Comparison of ENCODE assay signal across 12 mouse cellular contexts in the genomic region with DNA sequence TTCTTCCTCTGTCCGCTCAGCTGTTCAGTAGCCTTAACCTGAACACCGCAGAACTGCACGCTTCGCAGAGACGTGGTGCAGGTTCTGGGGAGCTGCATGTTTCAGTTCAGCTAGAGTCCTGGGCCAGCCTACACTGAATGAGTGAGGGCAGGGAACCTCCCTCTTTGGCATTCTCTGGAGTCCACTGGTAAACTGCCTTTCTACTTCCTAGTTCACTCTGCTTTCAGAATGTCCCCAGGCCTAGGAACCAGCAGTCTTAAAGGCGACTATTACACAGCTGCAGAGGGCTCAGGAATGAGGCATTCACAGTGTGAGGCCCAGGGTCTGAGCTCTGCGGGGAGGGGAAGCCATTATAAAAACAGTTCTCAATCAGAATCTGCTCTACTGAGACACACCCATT. TPM values are rescaled to one million over a fixed set of nuclear protein-coding genes. Genes with fewer than 3 reads are reported as not detected.
A peak's percentile ranks its signal among the peaks of the same experiment; 100 is the strongest.
DNase-seq lines count a peak whose midpoint lies in the region; ATAC-seq and TF ChIP-seq lines count a peak whose summit lies in the region.
"Had no signal": no experiment of that assay in that cellular context is flagged by ENCODE, and none has a peak within 500 bp of the region (broad histone marks: within the 10 kb centered on the region; RNA-seq: fewer than 3 reads in every experiment).

No protein-coding gene starts in this region.

- H3K27ac ChIP-seq in kidney, adult 2 months (ENCODE audit: insufficient read depth, low read depth, low read length): no peak overlapping the region
- peak overlapping the region; percentile 46 for H3K27ac ChIP-seq in embryonic facial prominence, embryonic 12.5 days
- H3K27ac ChIP-seq in limb, embryonic 11.5 days (replicated peaks; ENCODE audit: low read depth, low read length): peak overlapping the region; percentile 6; the same call in 1 of the 2 replicates
- H3K27ac ChIP-seq: neural tube, embryonic 12.5 days had no signal

- no peak for TF ChIP-seq POLR2A in kidney, adult 2 months (IDR thresholded peaks at IDR 0.05; ENCODE audit: low read depth, low read length)

- WGBS in kidney, adult 2 months: 67% methylated on average over 7 of the region's 7 CpGs
- 64% methylated on average over 7 of the region's 7 CpGs for WGBS in embryonic facial prominence, embryonic 12.5 days
- 70% methylated on average over 7 of the region's 7 CpGs for WGBS in limb, embryonic 11.5 days

- no peaks in the 10 kb centered on the region for H3K9me3 ChIP-seq in embryonic facial prominence, embryonic 12.5 days
- no peaks in the 10 kb centered on the region for H3K9me3 ChIP-seq in limb, embryonic 11.5 days (ENCODE audit: control insufficient read depth, low read length)
- H3K9me3 ChIP-seq: megakaryocyte, embryonic 14.5 days; neural tube, embryonic 12.5 days had no signal

- no peaks in the 10 kb centered on the region for H3K4me1 ChIP-seq in kidney, adult 2 months (ENCODE audit: control insufficient read depth, insufficient read depth, low read length)
- peaks cover 16% of the 10 kb centered on the region for H3K4me1 ChIP-seq in embryonic facial prominence, embryonic 12.5 days
- H3K4me1 ChIP-seq in limb, embryonic 11.5 days (ENCODE audit: control insufficient read depth, insufficient read depth, low read length): peaks cover 7% of the 10 kb centered on the region; the same call in 1 of the 2 replicates

- TF ChIP-seq CTCF in kidney, adult 2 months (conservative IDR thresholded peaks at IDR 0.05; ENCODE audit: insufficient read depth, insufficient read length, low read depth, low read length): no peak

- no peaks in the 10 kb centered on the region for H3K27me3 ChIP-seq in kidney, adult 2 months (replicated peaks; ENCODE audit: control insufficient read depth, insufficient read depth, low read length)
- no peaks in the 10 kb centered on the region for H3K27me3 ChIP-seq in embryonic facial prominence, embryonic 12.5 days
- H3K27me3 ChIP-seq in limb, embryonic 11.5 days (ENCODE audit: control insufficient read depth, insufficient read depth, low read length): no peaks in the 10 kb centered on the region
- H3K27me3 ChIP-seq: megakaryocyte, embryonic 14.5 days; neural tube, embryonic 12.5 days had no signal

- H3K36me3 ChIP-seq in kidney, adult 2 months (ENCODE audit: control insufficient read depth, insufficient read depth, low read length): no peaks in the 10 kb centered on the region
- H3K36me3 ChIP-seq in embryonic facial prominence, embryonic 12.5 days: peaks cover 21% of the 10 kb centered on the region
- no peaks in the 10 kb centered on the region; the same call in 1 of the 2 replicates for H3K36me3 ChIP-seq in limb, embryonic 11.5 days (ENCODE audit: control insufficient read depth, insufficient read depth, low read length)

- peak; percentile 26 for DNase-seq in kidney, adult 2 months
- DNase-seq in kidney, adult 9 months: no peak
- DNase-seq in R1 (ENCODE audit: low read depth, low spot score): peak; percentile 82
- DNase-seq in limb, embryonic 11.5 days (ENCODE audit: low spot score): no peak
- DNase-seq in cerebellum, adult 18-20 months: no peak
- DNase-seq in gastrocnemius, adult 18-20 months (ENCODE audit: low spot score): no peak
- DNase-seq: liver; right cerebral cortex, postnatal 25 days had no signal

- no peak overlapping the region for H3K9ac ChIP-seq in embryonic facial prominence, embryonic 12.5 days
- H3K9ac ChIP-seq in limb, embryonic 11.5 days (ENCODE audit: low read length): no peak overlapping the region
- H3K9ac ChIP-seq: neural tube, embryonic 12.5 days had no signal

- no peak for ATAC-seq in embryonic facial prominence, embryonic 12.5 days (ENCODE audit: insufficient number of reproducible peaks, insufficient read depth, low FRiP score, low TSS enrichment)
- ATAC-seq in limb, embryonic 11.5 days (ENCODE audit: insufficient number of reproducible peaks, low FRiP score, low TSS enrichment, low read depth): no peak
- ATAC-seq: activated CD4-positive, CD25-positive, alpha-beta regulatory T cell, adult 4 months had no signal

- H3K4me2 ChIP-seq in embryonic facial prominence, embryonic 12.5 days (replicated peaks): no peak overlapping the region
- H3K4me2 ChIP-seq in limb, embryonic 11.5 days (ENCODE audit: low read depth, severe bottlenecking): no peak overlapping the region
- H3K4me2 ChIP-seq: neural tube, embryonic 12.5 days had no signal

- no peak overlapping the region for H3K4me3 ChIP-seq in kidney, adult 2 months (ENCODE audit: insufficient read depth, low read depth, low read length)
- H3K4me3 ChIP-seq in embryonic facial prominence, embryonic 12.5 days: no peak overlapping the region
- no peak overlapping the region for H3K4me3 ChIP-seq in limb, embryonic 11.5 days (ENCODE audit: low read depth, low read length)
- H3K4me3 ChIP-seq: megakaryocyte, embryonic 14.5 days; neural tube, embryonic 12.5 days had no signal

RNA-seq across cellular contexts. Expression of a gene that starts 15.6 kb away (rescaled TPM):
- polyA plus RNA-seq in kidney, adult 2 months (2012; rRNA removed): 34.3 and 45.8 TPM in 2 replicates
- polyA plus RNA-seq in embryonic facial prominence, embryonic 12.5 days (2016; fragmentation: Nextera tagmentation; extraction: Ambion mirVana): 24.6 and 26.3 TPM in 2 replicates
- 24.7 and 27.2 TPM in 2 replicates for polyA plus RNA-seq in limb, embryonic 11.5 days (2014; fragmentation: Nextera tagmentation; extraction: Ambion mirVana)
- 10 to 100 TPM in 1 of 2 experiments, 1 to 10 TPM in 1; 7.4 to 10.8 TPM for total RNA-seq in gastrocnemius, adult 18-20 months (2021)

Comparison
In these comparisons a context has a peak if more than half of its experiments do, and no peak if none do; other contexts are left out.
1. DNase-seq: peak in kidney, adult 2 months (single experiment) and R1 (single experiment); none in kidney, adult 9 months (single experiment), limb, embryonic 11.5 days (single experiment), cerebellum, adult 18-20 months (0 of 2) and gastrocnemius, adult 18-20 months (single experiment).